In genomic region chr16:35406706-35407105, GRCm38 (mm10) we compare ENCODE assay signal across 21 mouse cellular contexts.
"Had no signal": no experiment of that assay in that cellular context is flagged by ENCODE, and none has a peak within 500 bp of the region (broad histone marks: within the 10 kb centered on the region; RNA-seq: fewer than 3 reads in every experiment).

No protein-coding gene starts in this region.

- H3K4me1 ChIP-seq: limb, embryonic 13.5 days; liver, embryonic 12.5 days; liver, embryonic 15.5 days; lung, embryonic 15.5 days; megakaryocyte, embryonic 14.5 days had no signal

- ATAC-seq: liver, embryonic 12.5 days; midbrain, embryonic 13.5 days; midbrain, embryonic 16.5 days had no signal

- DNase-seq: kidney, adult 18-20 months; kidney, postnatal 10 days; layer of hippocampus, adult 9-11 months; liver; lung, adult 18-20 months; lung, postnatal 10 days; lung, postnatal 36 days; thymus, adult 2 months; thymus, postnatal 14 days; thymus, postnatal 4 days had no signal

- H3K4me2 ChIP-seq: limb, embryonic 13.5 days; liver, embryonic 12.5 days; liver, embryonic 15.5 days; lung, embryonic 15.5 days; midbrain, embryonic 13.5 days had no signal

- H3K9me3 ChIP-seq: limb, embryonic 10.5 days; limb, embryonic 13.5 days; liver, embryonic 12.5 days; liver, embryonic 15.5 days; lung, embryonic 15.5 days; megakaryocyte, embryonic 14.5 days; midbrain, embryonic 10.5 days; midbrain, embryonic 13.5 days had no signal

- H3K27me3 ChIP-seq: limb, embryonic 13.5 days; liver, embryonic 12.5 days; liver, embryonic 15.5 days; lung, embryonic 15.5 days; megakaryocyte, embryonic 14.5 days; midbrain, embryonic 13.5 days had no signal

- H3K27ac ChIP-seq: layer of hippocampus, adult 2 months; limb, embryonic 10.5 days; limb, embryonic 13.5 days; liver, embryonic 12.5 days; liver, embryonic 15.5 days; lung, embryonic 15.5 days; midbrain, embryonic 10.5 days; midbrain, embryonic 13.5 days had no signal

- H3K36me3 ChIP-seq: lung, embryonic 15.5 days had no signal

- H3K4me3 ChIP-seq: layer of hippocampus, adult 2 months; limb, embryonic 10.5 days; limb, embryonic 13.5 days; liver, embryonic 12.5 days; liver, embryonic 15.5 days; lung, embryonic 15.5 days; megakaryocyte, embryonic 14.5 days; midbrain, embryonic 10.5 days; midbrain, embryonic 13.5 days; myocyte had no signal

- H3K9ac ChIP-seq: limb, embryonic 13.5 days; liver, embryonic 12.5 days; liver, embryonic 15.5 days; lung, embryonic 15.5 days; midbrain, embryonic 13.5 days had no signal
